Mouse (Mus musculus): ENCODE data around the gene Tsfm.
"Not testable (repeated sequence)": the region's sequence is repeated elsewhere in the genome, so short reads cannot be mapped to it uniquely, and the experiment has no call there.

Tsfm gene

DNA sequence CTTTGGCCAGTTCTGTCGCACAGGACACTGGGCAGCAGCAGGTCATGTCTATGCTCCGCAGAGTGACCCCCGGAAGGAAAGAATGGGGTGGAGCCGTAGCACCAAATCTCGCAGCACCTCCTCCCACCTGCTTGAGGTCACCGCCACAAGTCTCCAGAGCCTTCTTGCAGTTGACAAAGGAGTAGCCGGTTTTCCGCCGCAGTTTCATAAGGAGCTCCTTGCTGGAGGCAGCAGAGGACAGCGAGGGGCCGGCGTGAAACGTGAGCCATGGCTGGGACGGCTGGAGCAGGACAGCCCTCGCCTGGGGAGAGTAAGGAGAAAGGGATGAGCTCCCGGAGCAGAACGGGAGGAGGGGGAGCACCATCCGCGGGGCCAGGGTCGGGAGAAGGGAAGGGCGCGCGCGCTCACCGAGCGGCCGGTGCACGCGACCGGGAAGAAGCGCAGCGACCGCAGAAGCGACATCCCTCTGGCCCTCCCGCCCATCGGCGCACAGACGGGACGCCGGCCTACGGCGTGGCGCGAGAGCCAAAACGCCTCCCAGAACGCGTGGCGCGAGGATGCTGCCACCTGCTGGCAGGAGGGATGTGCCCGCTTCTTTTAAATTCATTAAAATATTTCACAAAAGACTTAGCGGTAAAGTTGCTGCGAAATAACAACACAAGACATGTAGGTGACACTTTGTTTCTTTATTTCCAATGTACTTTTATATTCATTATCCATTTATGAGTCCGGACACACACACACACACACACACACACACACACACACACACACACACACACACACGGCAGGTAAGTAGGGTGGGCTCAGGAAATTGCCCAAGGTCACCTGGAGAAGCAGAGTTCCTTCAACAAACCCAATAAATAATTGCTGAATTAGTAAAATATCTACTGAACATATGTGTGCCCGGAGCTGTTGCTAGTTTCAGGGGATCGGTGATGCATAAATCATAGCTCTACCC, at the start of gene Tsfm:
Gene Tsfm (minus strand): TSS at position 505 of the 961 bp plus-strand sequence.
- DNase-seq (ENCODE audit: low spot score in 2 of 2): peak; percentile 91 to 93

GRCm38 (mm10) chr10:127079665-127080391, 49.2 kb upstream of the Tsfm start:
- DNase-seq (ENCODE audit: low spot score in 2 of 2): no peak

DNA sequence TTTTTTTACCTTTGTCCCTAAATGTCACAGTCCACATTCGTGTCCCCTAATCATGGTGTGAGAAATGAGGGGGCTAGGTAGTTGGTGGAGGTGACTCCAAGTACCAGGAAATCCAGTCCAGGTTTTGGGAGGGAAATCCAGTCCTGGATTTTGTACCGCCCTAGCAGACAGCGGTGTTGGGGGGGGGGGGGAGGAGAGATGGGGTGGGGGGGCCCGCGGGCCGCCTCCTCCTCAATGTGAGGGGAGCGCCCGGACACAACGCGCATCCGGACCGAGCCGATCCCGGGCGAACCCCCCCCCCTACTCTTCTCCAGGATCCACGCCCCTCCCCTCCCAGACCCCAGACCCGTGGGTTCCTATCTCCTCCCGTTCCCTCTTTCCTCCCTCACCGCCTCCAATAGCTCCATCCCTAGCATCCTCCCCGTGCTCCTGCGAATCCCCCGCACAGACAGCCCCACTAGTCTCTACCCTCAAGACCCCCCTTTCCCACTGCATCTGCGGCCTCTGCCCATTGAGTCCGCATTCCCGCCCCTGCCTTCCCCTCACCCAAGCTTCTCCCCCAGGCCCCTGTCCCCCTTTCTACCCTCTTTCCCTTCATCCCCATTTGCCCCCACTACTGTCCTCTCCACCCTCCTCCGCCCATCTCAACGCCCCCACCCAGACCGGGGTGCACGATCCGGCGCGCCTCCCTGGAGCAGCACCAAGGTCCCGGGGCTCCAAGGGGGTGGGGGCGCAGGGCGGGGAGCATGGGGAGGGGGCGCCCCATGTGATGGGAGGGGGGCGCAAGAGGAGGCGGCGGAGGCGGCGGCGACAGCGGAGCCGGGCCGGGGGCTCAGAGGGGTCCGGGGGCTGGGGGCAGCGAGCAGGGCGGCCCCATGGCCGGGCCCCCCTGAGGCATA, 48.3 kb upstream of the Tsfm start:
- DNase-seq (ENCODE audit: low spot score in 2 of 2): peak; percentile 72 to 88

DNA sequence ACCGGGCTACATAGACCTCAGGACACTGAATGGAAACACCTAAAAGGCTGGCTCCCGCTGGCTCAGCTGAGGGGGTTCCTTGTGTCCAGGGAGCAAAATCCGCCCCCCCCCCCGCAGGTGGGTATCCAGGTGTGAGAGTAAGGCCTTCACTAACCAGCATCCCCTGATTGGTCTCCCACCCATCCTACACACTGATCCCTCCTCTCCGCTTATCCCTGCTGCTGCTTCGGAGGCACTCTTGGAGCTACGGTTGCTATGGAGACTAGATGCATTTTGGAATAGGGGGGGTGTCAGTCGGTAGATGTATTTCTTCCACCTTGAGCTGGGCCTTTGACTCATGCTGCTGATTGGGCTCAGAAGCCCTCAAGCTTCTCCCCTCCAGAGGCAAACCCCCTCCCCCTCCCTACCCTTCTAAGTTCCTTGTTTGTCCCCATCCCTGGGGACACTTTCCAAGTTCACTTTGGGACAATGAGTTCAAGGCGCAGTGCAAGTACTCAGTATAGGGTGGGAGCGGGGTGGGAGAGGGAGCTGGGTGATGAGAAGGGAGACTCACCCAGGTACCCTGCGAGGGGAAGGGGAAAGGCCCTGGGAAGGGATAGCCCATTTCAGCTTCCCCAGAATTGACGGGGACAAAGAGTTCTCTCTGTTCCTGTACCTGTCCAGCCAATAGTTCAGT, 47.5 kb upstream of the Tsfm start:
- peak; percentile 70 for DNase-seq (ENCODE audit: low spot score in 2 of 2)

DNA sequence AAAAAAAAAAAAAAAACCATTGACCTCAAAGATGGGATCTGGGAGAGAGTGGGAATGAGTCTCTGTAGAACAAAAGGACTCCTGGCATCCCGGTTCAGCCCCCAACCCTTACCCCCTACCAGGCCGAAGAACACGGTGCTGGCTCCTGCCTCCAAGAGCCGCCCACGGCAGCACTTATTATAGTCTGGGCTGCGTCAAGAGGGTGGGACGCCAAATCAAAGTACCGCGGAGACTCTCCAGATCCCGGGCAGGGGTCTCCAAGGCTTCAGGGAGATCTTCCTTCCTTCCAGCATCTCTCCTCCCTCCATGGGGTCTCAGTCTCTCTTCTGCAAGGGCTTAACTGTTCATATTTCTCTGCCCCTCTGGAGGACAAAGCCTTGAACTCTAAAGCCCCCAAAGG, 46.9 kb upstream of the Tsfm start:
- no peak for DNase-seq (ENCODE audit: low spot score in 2 of 2)

GRCm38 (mm10) chr10:127076082-127076481, 45.4 kb upstream of the Tsfm start:
- DNase-seq (ENCODE audit: low spot score in 2 of 2): peak in 1 of 2 experiments; percentile 71

- no peak for DNase-seq (ENCODE audit: low spot score in 2 of 2)
Observed at GRCm38 (mm10) chr10:127075651-127076050, 45.0 kb upstream of the Tsfm start.

DNA sequence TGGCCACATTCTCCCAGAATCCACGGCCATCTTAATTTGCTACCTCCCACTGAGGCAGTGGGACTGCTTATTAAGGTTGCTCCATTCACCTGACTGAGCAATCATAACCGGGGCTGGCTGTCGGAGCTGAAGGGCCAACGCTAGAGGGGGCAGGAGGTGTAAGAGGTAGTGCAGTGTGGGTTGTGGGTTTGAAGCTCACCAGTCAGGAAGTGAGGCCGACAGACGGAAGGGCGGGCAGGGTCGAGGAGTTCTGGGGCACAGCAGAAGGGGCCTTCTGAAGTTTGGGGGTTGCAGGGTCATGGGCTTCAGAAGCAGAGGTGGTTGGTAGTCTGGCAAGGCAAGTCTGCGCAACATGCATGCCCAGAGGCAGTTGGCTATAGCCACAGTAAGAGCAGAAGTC, 44.4 kb upstream of the Tsfm start, which contains the start of gene Agap2:
Gene Agap2 (plus strand): TSS at position 205 of the 400 bp plus-strand sequence.
- DNase-seq (ENCODE audit: low spot score in 2 of 2): no peak

DNA sequence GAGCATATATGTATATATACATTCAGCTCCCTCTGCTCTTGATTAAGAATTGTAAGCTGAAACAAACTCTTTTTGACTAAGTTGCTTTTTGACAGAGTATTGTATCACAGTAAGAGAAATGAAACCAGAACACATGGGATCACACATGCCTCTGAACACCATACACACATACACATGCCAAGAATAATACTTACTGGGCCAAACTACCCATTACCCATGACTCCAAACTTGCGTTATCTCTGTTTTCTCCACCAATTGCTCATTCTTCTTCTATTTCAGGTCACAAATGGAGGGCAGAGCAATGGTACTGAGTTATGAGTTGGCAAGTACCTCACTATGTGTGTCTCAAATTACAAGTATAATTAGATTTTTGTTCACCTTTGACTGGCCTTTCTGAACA, 43.3 kb upstream of the Tsfm start:
- no peak for DNase-seq (ENCODE audit: low spot score in 2 of 2)

DNA sequence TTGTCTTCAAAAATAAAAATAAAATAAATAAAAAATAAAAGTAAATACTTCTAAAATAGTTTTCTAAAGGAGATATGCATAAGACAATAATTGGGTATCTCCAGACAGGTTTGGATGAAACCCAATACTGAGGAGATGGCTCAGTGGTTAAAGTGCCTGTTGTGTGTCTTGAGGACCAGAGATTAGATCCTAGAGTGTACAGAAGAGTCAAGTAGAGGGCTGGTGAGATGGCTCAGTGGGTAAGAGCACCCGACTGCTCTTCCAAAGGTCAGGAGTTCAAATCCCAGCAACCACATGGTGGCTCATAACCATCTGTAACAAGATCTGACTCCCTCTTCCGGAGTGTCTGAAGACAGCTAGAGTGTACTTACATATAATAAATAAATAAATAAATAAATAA, 42.3 kb upstream of the Tsfm start:
- not testable (repeated sequence) for DNase-seq (ENCODE audit: low spot score in 2 of 2)

GRCm38 (mm10) chr10:127072270-127072669, 41.6 kb upstream of the Tsfm start:
- not testable (repeated sequence) for DNase-seq (ENCODE audit: low spot score in 2 of 2)

DNA sequence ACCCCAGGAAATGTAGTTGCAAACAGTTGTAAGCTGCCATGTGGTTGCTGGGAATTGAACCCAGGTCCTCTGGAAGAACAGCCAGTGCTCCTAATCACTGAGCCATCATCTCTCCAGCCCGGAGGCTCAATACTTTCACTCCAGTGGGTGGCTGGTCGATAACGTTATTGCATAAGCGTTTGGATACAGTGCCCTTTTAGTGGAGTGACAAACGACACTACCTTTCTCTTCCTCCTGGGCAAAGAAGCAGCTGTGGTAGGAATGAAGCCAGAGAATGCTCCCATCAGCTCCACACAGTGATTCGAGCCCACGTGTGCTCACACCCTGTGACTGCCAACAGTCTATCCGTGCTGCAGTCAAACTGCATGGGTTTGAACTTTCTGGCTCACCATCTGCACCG, 40.6 kb upstream of the Tsfm start:
- no peak for DNase-seq (ENCODE audit: low spot score in 2 of 2)

- peak; percentile 93 to 95 for DNase-seq (ENCODE audit: low spot score in 2 of 2)
Observed at GRCm38 (mm10) chr10:127070190-127071121, 39.8 kb upstream of the Tsfm start, which contains the start of gene Tspan31. Tspan31 (minus strand) TSS chr10:127070264.

GRCm38 (mm10) chr10:127069281-127070189, 38.9 kb upstream of the Tsfm start:
- DNase-seq (ENCODE audit: low spot score in 2 of 2): peak in 1 of 2 experiments; percentile 56

GRCm38 (mm10) chr10:127068360-127069038, 37.9 kb upstream of the Tsfm start:
- DNase-seq (ENCODE audit: low spot score in 2 of 2): no peak

DNA sequence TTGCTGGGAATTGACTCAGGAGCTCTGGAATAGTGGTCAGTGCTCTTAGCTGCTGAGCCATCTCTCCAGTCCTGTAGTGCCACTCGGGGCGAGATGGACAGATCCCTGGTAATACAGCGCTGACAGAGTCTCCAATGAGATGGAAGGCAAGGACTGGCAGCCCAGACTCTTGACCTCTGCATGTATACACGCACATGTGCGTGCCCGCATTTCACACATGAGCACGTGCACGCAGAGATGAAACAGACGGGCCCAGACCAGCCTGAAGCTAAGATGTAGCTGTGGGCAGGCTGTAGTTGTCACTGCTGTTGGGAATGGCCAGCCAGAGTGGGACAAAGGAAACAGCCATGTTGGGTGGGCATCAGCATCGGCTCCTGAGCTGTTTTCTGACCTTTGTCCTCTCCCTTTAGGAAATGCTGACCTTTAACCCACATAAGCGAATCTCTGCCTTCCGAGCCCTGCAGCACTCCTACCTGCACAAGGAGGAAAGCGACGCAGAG, 35.9 kb upstream of the Tsfm start:
- no peak for DNase-seq (ENCODE audit: low spot score in 2 of 2)

- DNase-seq (ENCODE audit: low spot score in 2 of 2): no peak
Observed at GRCm38 (mm10) chr10:127065981-127066380, 35.3 kb upstream of the Tsfm start.

Measured in right cerebral cortex, adult 2 months (tissue).